Mouse (Mus musculus) lung, adult 2 months (tissue): Measurements from ENCODE around the gene Shisa6.

ENCODE experiments used
- CTCF ChIP-seq: fragments of 200-500 bp; IDR thresholded peaks from 2 replicates; pipeline ENCODE4 v1.5.1; 2011; ENCODE audit warnings: mild to moderate bottlenecking, low read length, control low read depth; ENCODE audit not compliant: insufficient read depth
- POLR2A ChIP-seq: fragments of 200-500 bp; IDR thresholded peaks from 2 replicates; pipeline ENCODE4 v1.6.1; 2011; ENCODE audit warnings: low read depth, mild to moderate bottlenecking, control low read depth, low read length, borderline replicate concordance; ENCODE audit errors: extremely low read depth

DNA sequence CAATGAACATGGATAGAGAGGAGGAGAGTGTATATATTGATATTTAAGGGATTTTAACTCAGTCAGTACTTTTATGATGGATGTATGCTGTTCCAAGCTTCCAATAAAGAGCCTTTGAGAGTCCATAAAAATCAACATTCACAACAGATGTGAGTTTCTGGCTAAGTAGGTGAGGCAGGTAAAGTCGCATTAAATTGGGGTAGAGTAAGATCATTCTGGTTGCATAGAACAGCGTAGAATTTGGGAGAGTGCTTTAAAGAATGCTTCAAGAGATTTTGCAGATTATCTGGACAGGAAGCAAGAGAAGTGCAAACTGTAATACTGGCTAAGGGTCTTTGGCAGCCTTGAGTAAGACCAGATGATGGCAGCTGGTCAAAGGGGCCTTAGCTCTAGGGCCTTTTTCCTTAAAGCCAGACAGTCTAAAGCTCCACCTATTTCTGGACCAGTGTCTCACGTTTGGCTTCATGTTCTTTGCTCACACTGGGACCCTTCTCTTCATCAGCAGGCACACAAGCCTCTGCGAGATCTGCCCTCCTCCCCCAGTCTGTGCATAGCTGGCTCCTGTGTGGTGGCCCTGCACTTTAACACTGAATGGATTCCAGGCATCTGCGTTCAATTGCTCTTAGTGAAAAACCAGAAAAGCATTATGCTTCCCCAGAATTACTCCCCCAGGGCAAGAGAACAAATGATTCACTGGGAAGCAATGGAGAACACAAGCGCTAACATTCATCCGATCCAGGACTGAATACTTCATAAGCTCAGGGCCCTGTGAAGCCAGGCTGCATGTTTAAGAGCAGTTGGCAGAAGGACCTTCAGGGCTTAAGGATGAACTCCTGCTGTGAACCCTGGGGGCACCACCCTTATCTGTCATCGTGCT, 158.7 kb downstream of the Shisa6 start:
- TF ChIP-seq CTCF: no peak
- TF ChIP-seq POLR2A: no peak
